Mouse (Mus musculus) MEL (cell line): ENCODE data around the gene Ypel5. TPM values are rescaled to one million over a fixed set of nuclear protein-coding genes. Genes with fewer than 3 reads are reported as not detected.

Experiments used
- DNase-seq: peaks from one replicate; pipeline ENCODE4 v3.0.0; 2011; ENCODE audit warnings: low read depth, low spot score
- H3K27ac ChIP-seq: 2 replicates; pipeline ENCODE4 v1.5.1; 2012; ENCODE audit warnings: low read depth, mild to moderate bottlenecking, control low read depth, low read length, moderate library complexity; ENCODE audit not compliant: control insufficient read depth
- H3K27me3 ChIP-seq, 2 experiments: fragments of 150-350 bp in 1 of 2; sonication (generic) in 1 of 2; 2 replicates each; pipeline ENCODE4 v1.6.1; 2012; ENCODE audit warnings: low read length in 2 of 2, mild to moderate bottlenecking in 2 of 2, improper control_type of control experiment in 1 of 2, moderate library complexity in 1 of 2; ENCODE audit not compliant: insufficient read depth in 2 of 2, control insufficient read depth in 1 of 2
- H3K36me3 ChIP-seq, 2 experiments: 2 replicates each; pipeline ENCODE4 v1.6.1; 2012 to 2014; ENCODE audit warnings: low read length in 2 of 2, improper control_type of control experiment in 1 of 2, inconsistent platforms in 1 of 2, mild to moderate bottlenecking in 1 of 2; ENCODE audit not compliant: insufficient read depth in 2 of 2, control insufficient read depth in 1 of 2
- H3K4me1 ChIP-seq, 2 experiments: fragments of 150-350 bp in 1 of 2; sonication (generic) in 1 of 2; 2 replicates each; pipeline ENCODE4 v1.6.1; 2012; ENCODE audit warnings: low read length in 2 of 2, improper control_type of control experiment in 1 of 2, mild to moderate bottlenecking in 1 of 2; ENCODE audit not compliant: insufficient read depth in 2 of 2, control insufficient read depth in 1 of 2
- H3K4me3 ChIP-seq, 2 experiments: fragments of 150-350 bp in 1 of 2; sonication (generic) in 1 of 2; 2 replicates each; pipeline ENCODE4 v1.5.1; 2012; ENCODE audit warnings: low read depth in 2 of 2, low read length in 2 of 2, mild to moderate bottlenecking in 2 of 2, moderate library complexity in 2 of 2, control low read depth in 1 of 2, improper control_type of control experiment in 1 of 2; ENCODE audit not compliant: control insufficient read depth in 1 of 2, insufficient read depth in 1 of 2
- H3K79me2 ChIP-seq: 2 replicates; pipeline ENCODE4 v1.6.1; 2012; ENCODE audit warnings: mild to moderate bottlenecking, low read length, moderate library complexity; ENCODE audit not compliant: control insufficient read depth, poor library complexity, insufficient read depth
- H3K9ac ChIP-seq: 2 replicates; pipeline ENCODE4 v1.6.1; 2012; ENCODE audit warnings: low read depth, mild to moderate bottlenecking, control low read depth, low read length, moderate library complexity; ENCODE audit not compliant: control insufficient read depth, poor library complexity, severe bottlenecking
- H3K9me3 ChIP-seq: fragments of 150-350 bp; sonication (generic); replicated peaks from 2 replicates; pipeline ENCODE4 v1.6.1; 2012; ENCODE audit warnings: mild to moderate bottlenecking, low read length, improper control_type of control experiment, moderate library complexity; ENCODE audit not compliant: insufficient read depth
- CHD2 ChIP-seq: IDR thresholded peaks from 2 replicates; pipeline ENCODE4 v1.6.1; 2011; ENCODE audit warnings: low read length, improper control_type of control experiment
- ELF1 ChIP-seq: IDR thresholded peaks from 2 replicates; pipeline ENCODE4 v1.6.1; 2014; ENCODE audit warnings: low read depth, mild to moderate bottlenecking, inconsistent platforms, low read length, improper control_type of control experiment, moderate library complexity
- EP300 ChIP-seq, 2 experiments: IDR thresholded peaks; 2 replicates each; pipeline ENCODE4 v1.6.1; 2011; ENCODE audit warnings: improper control_type of control experiment in 2 of 2, low read length in 2 of 2, low read depth in 1 of 2, mild to moderate bottlenecking in 1 of 2
- ETS1 ChIP-seq: IDR thresholded peaks from 2 replicates; pipeline ENCODE4 v1.6.1; 2012; ENCODE audit warnings: low read depth, mild to moderate bottlenecking, inconsistent platforms, low read length, improper control_type of control experiment, moderate library complexity
- MAFK ChIP-seq: IDR thresholded peaks from 2 replicates; pipeline ENCODE4 v1.6.1; 2011; ENCODE audit warnings: low read depth, mild to moderate bottlenecking, low read length, improper control_type of control experiment, borderline replicate concordance
- TCF12 ChIP-seq: IDR thresholded peaks from 2 replicates; pipeline ENCODE4 v1.6.1; 2014; ENCODE audit warnings: low read depth, mild to moderate bottlenecking, inconsistent platforms, low read length, improper control_type of control experiment, moderate library complexity
- USF1 ChIP-seq: IDR thresholded peaks from 2 replicates; pipeline ENCODE4 v1.6.1; 2014; ENCODE audit warnings: low read depth, mild to moderate bottlenecking, inconsistent platforms, low read length, improper control_type of control experiment, moderate library complexity
- polyA plus RNA-seq, 2 experiments: library from polyadenylated mRNA; stranded (reverse) in 1 of 2; unstranded in 1 of 2; fragments of >175 nt in 1 of 2; fragments of >200 nt in 1 of 2; gene quantifications; 2 replicates each; pipeline versions ENCODE4 v1.2.1 to v1.2.4; 2012; ENCODE audit warnings: low replicate concordance in 2 of 2, low read depth in 1 of 2; ENCODE audit not compliant: insufficient read length in 2 of 2, insufficient read depth in 1 of 2, missing spikeins in 1 of 2
- total RNA-seq: library from RNA; depleted of rRNA; stranded (reverse); fragments of 300-350 nt; gene quantifications from 2 replicates; pipeline ENCODE4 v1.2.3, GENCODE M21; 2012; rRNA removed

The Ypel5 gene
- total and polyA plus RNA-seq, 3 experiments = 9.2 to 80.4 (median 15.5) TPM

DNA sequence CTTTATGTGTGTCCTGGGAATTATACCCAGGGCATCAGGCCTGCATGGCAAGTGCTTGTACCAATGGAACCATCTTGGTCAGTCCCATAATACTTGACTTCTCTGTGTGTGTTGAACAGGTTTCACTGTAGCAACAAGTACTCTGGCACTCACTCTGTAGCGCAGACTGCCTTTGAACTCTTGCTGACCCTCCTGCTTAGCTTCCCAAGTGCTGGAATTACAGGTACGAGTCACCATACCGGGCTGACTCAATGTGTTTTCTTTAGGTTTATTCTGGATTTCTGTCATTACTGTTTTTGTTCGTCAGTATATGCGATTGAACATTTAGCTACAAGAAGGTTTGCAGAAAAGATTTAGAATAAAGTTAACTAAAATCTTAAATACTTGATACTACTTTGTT, 61.7 kb downstream of the Ypel5 start:
- no peak overlapping the region for H3K4me3 ChIP-seq
- H3K4me1 ChIP-seq = no peaks in the 10 kb centered on the region
- H3K27me3 ChIP-seq = no peaks in the 10 kb centered on the region; a peak in 1 of 4 replicates
- no peak for DNase-seq
- no peak overlapping the region for H3K27ac ChIP-seq
- H3K9me3 ChIP-seq = no peaks in the 10 kb centered on the region
- no peaks in the 10 kb centered on the region for H3K36me3 ChIP-seq
- H3K9ac ChIP-seq = no peak overlapping the region
- TF ChIP-seq ELF1 (no peak), EP300 (IDR thresholded peaks at IDR 0.05; ENCODE audit: low read depth in 1 of 2, low read length in 2 of 2) (no peak), USF1 (no peak)
- H3K79me2 ChIP-seq = no peaks in the 10 kb centered on the region

GRCm38 (mm10) chr17:72898775-72899174, 62.5 kb downstream of the Ypel5 start:
- no peak for DNase-seq
- no peak overlapping the region for H3K9ac ChIP-seq
- H3K27me3 ChIP-seq = no peaks in the 10 kb centered on the region
- no peaks in the 10 kb centered on the region for H3K4me1 ChIP-seq
- no peaks in the 10 kb centered on the region for H3K9me3 ChIP-seq
- no peaks in the 10 kb centered on the region for H3K36me3 ChIP-seq
- no peak overlapping the region for H3K27ac ChIP-seq
- H3K4me3 ChIP-seq = no peak overlapping the region
- TF ChIP-seq CHD2 (no peak), TCF12 (no peak), MAFK (no peak), ETS1 (no peak)
- H3K79me2 ChIP-seq = no peaks in the 10 kb centered on the region

Other genes starting within 250 kb of the Ypel5 start
- gene Alk, start 231.8 kb upstream of the Ypel5 start, total RNA-seq = not detected in 2 replicates
- not detected for gene Alk, start 231.8 kb upstream of the Ypel5 start, polyA plus RNA-seq
- gene Lbh, start 81.9 kb downstream of the Ypel5 start, total RNA-seq = not detected in 2 replicates
- gene Lbh, start 81.9 kb downstream of the Ypel5 start, polyA plus RNA-seq = not detected